Mouse (Mus musculus) cerebellum, adult 11 months (tissue): ENCODE measurements around the gene Camkmt.

Source experiments
- DNase-seq: peaks from one replicate; pipeline ENCODE4 v3.0.0; 2022

Gene Camkmt

GRCm38 (mm10) chr17:85091762-85092161 is 1.4 kb downstream of the Camkmt start:
- DNase-seq = no peak

GRCm38 (mm10) chr17:85096396-85096795 is 6.0 kb downstream of the Camkmt start:
- DNase-seq = no peak

- DNase-seq = no peak
These were observed 8.4 kb downstream of the Camkmt start for GRCm38 (mm10) chr17:85098677-85099323.

- DNase-seq = no peak
These were observed 9.9 kb downstream of the Camkmt start for GRCm38 (mm10) chr17:85100232-85100631.

- no peak for DNase-seq
These were observed 11.4 kb downstream of the Camkmt start for GRCm38 (mm10) chr17:85101751-85102150.

- DNase-seq = no peak
These were observed 13.0 kb downstream of the Camkmt start for GRCm38 (mm10) chr17:85103310-85103709.

- no peak for DNase-seq
These were observed 20.3 kb downstream of the Camkmt start for GRCm38 (mm10) chr17:85110640-85111039.

GRCm38 (mm10) chr17:85113441-85113840 is 23.1 kb downstream of the Camkmt start:
- DNase-seq = no peak

GRCm38 (mm10) chr17:85116643-85117042 is 26.3 kb downstream of the Camkmt start:
- peak; percentile 43 for DNase-seq

GRCm38 (mm10) chr17:85138393-85138792 is 48.0 kb downstream of the Camkmt start:
- DNase-seq = no peak

GRCm38 (mm10) chr17:85141621-85142020 is 51.3 kb downstream of the Camkmt start:
- DNase-seq = no peak

GRCm38 (mm10) chr17:85142495-85143111 is 52.3 kb downstream of the Camkmt start:
- DNase-seq = no peak

GRCm38 (mm10) chr17:85144141-85144540 is 53.8 kb downstream of the Camkmt start:
- no peak for DNase-seq

- DNase-seq = no peak
These were observed 58.0 kb downstream of the Camkmt start for GRCm38 (mm10) chr17:85148348-85148747.

GRCm38 (mm10) chr17:85149211-85149738 is 58.9 kb downstream of the Camkmt start:
- DNase-seq = no peak

- DNase-seq = no peak
These were observed 60.9 kb downstream of the Camkmt start for GRCm38 (mm10) chr17:85151264-85151663.

GRCm38 (mm10) chr17:85158202-85158601 is 67.8 kb downstream of the Camkmt start:
- DNase-seq = no peak

- no peak for DNase-seq
These were observed 69.2 kb downstream of the Camkmt start for GRCm38 (mm10) chr17:85159526-85159925.

GRCm38 (mm10) chr17:85160786-85161185 is 70.4 kb downstream of the Camkmt start:
- DNase-seq = no peak

- no peak for DNase-seq
These were observed 72.4 kb downstream of the Camkmt start for GRCm38 (mm10) chr17:85162569-85163271.

- no peak for DNase-seq
These were observed 72.9 kb downstream of the Camkmt start for GRCm38 (mm10) chr17:85163272-85163610.

- DNase-seq = no peak
These were observed 78.4 kb downstream of the Camkmt start for GRCm38 (mm10) chr17:85168761-85169160.

- DNase-seq = no peak
These were observed 80.3 kb downstream of the Camkmt start for GRCm38 (mm10) chr17:85170541-85171255.
